Mouse (Mus musculus) lung, adult 18-20 months (tissue): ENCODE measurements at regions not wholly inside any gene's neighbourhood (a gene's known extent, or its start where the extent isn't known, plus 50 kb on each side); places are given as distances from the start of the nearest gene placed in this dataset.

Experiments used
- DNase-seq, 2 experiments: peaks; one replicate each; pipeline ENCODE4 v3.0.0; 2022; ENCODE audit warnings: mixed read lengths in 2 of 2

GRCm38 (mm10) chr12:31173512-31173911, 67.1 kb upstream of the Gm6993 start:
- no peak for DNase-seq

GRCm38 (mm10) chr12:31179536-31179935, 61.0 kb upstream of the Gm6993 start:
- no peak for DNase-seq

- DNase-seq = peak; percentile 73 to 80
Measured at GRCm38 (mm10) chr12:31183632-31184031, 56.9 kb upstream of the Gm6993 start.

GRCm38 (mm10) chr12:31184217-31184975, 56.2 kb upstream of the Gm6993 start:
- DNase-seq = peak; percentile 63 to 74

- DNase-seq = no peak
Measured at GRCm38 (mm10) chr12:31185177-31185932, 55.2 kb upstream of the Gm6993 start.

GRCm38 (mm10) chr12:31185933-31186845, 54.4 kb upstream of the Gm6993 start:
- no peak for DNase-seq

- no peak for DNase-seq
Measured at GRCm38 (mm10) chr12:31188011-31188576, 52.5 kb upstream of the Gm6993 start.

- no peak for DNase-seq
Measured at GRCm38 (mm10) chr12:31190265-31190664, 50.3 kb upstream of the Gm6993 start.
